Mouse (Mus musculus): Measurements from ENCODE around the gene Ifit1bl1. TPM values are rescaled to one million over a fixed set of nuclear protein-coding genes. Genes with fewer than 3 reads are reported as not detected.
"Not testable (repeated sequence)": the region's sequence is repeated elsewhere in the genome, so short reads cannot be mapped to it uniquely, and the experiment has no call there.

Ifit1bl1 gene
- polyA plus RNA-seq, 1 experiment from 2014 or later = 2.4 TPM

GRCm38 (mm10) chr19:34593456-34593855 lies 8.3 kb downstream of the Ifit1bl1 start:
- no peak for DNase-seq (ENCODE audit: low spot score)

GRCm38 (mm10) chr19:34588959-34589358 lies 12.8 kb downstream of the Ifit1bl1 start:
- DNase-seq (ENCODE audit: low spot score) = no peak

GRCm38 (mm10) chr19:34587898-34588692 lies 13.7 kb downstream of the Ifit1bl1 start:
- not testable (repeated sequence) for DNase-seq (ENCODE audit: low spot score)

GRCm38 (mm10) chr19:34585740-34586458 lies 15.9 kb downstream of the Ifit1bl1 start:
- not testable (repeated sequence) for DNase-seq (ENCODE audit: low spot score)

GRCm38 (mm10) chr19:34583126-34583766 lies 18.5 kb downstream of the Ifit1bl1 start, which contains the start of gene Ifit3:
TSS of gene Ifit3 (plus strand) at chr19:34583531.
- DNase-seq (ENCODE audit: low spot score) = not testable (repeated sequence)

- not testable (repeated sequence) for DNase-seq (ENCODE audit: low spot score)
These were observed 19.1 kb downstream of the Ifit1bl1 start for GRCm38 (mm10) chr19:34582696-34583095.

- no peak for DNase-seq (ENCODE audit: low spot score)
These were observed 24.6 kb downstream of the Ifit1bl1 start for GRCm38 (mm10) chr19:34577121-34577520.

- no peak for DNase-seq (ENCODE audit: low spot score)
These were observed 28.1 kb downstream of the Ifit1bl1 start for GRCm38 (mm10) chr19:34573650-34574049.

- no peak for DNase-seq (ENCODE audit: low spot score)
These were observed 30.7 kb downstream of the Ifit1bl1 start for GRCm38 (mm10) chr19:34571080-34571479.

- DNase-seq (ENCODE audit: low spot score) = no peak
These were observed 31.8 kb downstream of the Ifit1bl1 start for GRCm38 (mm10) chr19:34569896-34570476.

- no peak for DNase-seq (ENCODE audit: low spot score)
These were observed 32.5 kb downstream of the Ifit1bl1 start for GRCm38 (mm10) chr19:34568988-34569895.

- DNase-seq (ENCODE audit: low spot score) = no peak
These were observed 35.5 kb downstream of the Ifit1bl1 start for GRCm38 (mm10) chr19:34566178-34566784.

- DNase-seq (ENCODE audit: low spot score) = no peak
These were observed 39.2 kb downstream of the Ifit1bl1 start for GRCm38 (mm10) chr19:34562556-34562955.

- no peak for DNase-seq (ENCODE audit: low spot score)
These were observed 45.1 kb downstream of the Ifit1bl1 start for GRCm38 (mm10) chr19:34556621-34557020.

GRCm38 (mm10) chr19:34554061-34554460 lies 47.7 kb downstream of the Ifit1bl1 start:
- no peak for DNase-seq (ENCODE audit: low spot score)

GRCm38 (mm10) chr19:34553522-34553921 lies 48.2 kb downstream of the Ifit1bl1 start:
- DNase-seq (ENCODE audit: low spot score) = no peak

- DNase-seq (ENCODE audit: low spot score) = no peak
These were observed 48.7 kb downstream of the Ifit1bl1 start for GRCm38 (mm10) chr19:34553021-34553420.

GRCm38 (mm10) chr19:34551981-34552380 lies 49.8 kb downstream of the Ifit1bl1 start:
- DNase-seq (ENCODE audit: low spot score) = no peak

- DNase-seq (ENCODE audit: low spot score) = peak; percentile 88
These were observed 51.1 kb downstream of the Ifit1bl1 start, which contains the start of gene Ifit2 for GRCm38 (mm10) chr19:34550534-34551223. TSS of gene Ifit2 (plus strand) at chr19:34550694.
